Mouse (Mus musculus) c-Kit-positive CD71-positive TER-119-negative erythroid progenitor cells, embryonic 14.5 days (primary cell): ENCODE results near the gene Pde5a.

Source experiments
- DNase-seq: peaks from one replicate; pipeline ENCODE4 v3.0.0-alpha.2; 2013; ENCODE audit warnings: low read depth

Gene Pde5a

DNA sequence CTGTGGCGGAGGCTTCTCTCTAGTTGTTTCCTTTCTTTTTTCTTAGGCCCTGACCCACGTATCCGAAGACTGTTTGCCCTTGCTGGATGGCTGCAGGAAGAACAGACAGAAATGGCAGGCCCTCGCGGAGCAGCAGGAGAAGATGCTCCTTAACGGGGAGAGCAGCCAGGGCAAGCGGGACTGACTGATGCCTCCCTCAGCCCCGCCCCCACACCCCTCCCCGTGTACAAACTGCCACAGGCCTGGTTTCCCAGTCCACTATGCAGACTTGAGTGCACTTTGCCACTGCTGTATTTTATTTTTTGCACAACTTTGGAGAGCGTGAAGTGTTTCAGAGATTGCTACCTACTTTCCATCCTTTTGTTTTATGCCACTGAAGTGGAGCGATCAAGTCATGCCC, 126.4 kb downstream of the Pde5a start:
- DNase-seq, result no peak

DNA sequence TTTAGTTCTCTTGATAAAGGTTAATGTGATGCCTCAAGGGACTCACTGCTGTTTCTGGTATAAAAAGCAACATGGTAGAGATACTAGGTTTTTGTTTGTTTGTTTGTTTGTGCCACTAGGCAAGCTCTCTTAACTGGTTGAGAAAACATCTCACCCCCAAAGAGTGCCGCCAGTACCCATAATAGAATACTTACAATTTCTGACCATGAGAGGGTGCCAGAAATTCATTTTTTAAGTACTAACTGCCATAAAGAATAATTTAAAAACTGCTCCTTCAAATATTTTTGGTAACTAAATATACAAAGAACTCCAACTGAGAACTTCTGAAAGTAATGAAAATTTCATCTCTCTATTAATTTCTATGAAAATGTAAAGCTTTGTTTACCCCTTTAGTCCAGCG, 131.1 kb downstream of the Pde5a start:
- DNase-seq, result no peak

DNA sequence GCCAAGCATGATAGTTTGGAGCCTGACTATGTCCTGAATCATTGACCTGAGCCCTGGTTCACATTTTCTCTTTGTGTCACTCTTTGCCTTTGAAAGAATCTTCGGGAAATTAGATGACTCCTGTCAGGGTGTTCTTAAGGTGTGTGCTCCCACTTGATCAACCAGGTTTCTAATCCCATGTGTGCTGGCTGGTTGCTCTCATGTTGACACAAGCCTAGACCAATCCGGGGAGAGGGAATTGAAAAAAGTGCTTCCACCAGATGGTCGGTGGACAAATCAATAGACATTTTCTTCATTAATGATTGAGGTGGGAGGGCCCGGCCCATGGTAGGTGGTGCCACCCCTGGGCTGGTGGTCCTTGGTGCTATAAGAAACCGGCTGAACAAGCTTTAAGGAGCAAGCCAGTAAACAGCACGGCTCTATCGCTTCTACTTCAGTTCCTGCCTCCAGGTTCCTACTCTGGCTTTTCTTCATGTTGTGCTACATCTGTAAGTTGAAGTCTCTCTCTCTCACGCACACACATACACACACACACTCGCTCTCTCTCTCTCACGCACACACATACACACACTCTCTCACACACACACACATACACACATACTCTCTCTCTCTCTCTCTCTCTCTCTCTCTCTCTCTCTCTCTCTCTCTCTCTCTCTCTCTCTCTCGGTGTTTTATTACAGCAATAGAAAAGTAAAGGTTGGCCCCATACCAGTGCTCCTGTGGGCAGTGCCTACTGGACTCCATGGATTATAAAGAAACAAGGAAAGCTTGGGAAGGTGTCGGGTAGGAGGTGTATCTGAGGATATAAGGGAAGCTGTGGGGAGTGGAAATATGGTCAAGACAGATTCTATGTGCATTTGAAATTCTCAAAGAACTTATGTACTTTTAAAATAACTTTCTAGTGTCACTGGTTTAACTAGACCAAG, 132.1 kb downstream of the Pde5a start:
- no peak for DNase-seq

DNA sequence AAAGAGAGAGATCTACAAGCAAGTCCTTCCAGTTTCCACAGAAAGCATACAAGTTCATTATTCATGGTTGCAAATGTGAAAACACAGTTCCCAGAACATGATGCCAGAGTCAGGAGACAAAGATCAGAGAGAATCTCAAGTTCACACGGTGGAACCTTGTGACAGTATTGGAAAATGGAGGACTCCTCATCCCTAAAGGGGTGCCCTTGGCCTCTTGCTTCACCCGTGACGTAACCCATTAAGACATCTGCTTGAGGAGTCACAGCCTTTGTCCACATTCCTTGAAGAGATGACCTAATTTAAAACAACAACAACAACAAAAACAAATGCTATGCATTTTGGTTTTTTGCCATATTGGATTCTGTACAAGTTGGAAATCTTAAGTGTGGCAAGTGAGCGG, 136.3 kb downstream of the Pde5a start:
- DNase-seq, result no peak

DNA sequence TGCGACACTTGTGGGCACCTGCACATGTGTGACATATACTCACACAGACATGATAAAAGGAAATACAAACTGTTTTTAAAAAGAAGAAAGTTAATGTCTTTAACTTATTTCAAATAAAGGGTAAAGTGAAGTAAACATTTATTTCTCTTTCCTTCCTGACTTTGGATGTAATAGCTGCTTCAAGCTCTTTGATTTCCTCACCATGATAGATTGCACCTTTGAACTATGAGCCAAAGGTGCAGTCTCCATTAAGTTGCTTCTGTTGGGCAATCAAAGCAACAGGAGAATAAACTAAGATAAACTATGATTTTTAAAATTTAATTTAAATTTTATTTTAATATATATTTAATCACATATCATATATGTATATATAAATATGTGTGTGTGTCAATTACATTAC, 139.5 kb downstream of the Pde5a start:
- no peak for DNase-seq

DNA sequence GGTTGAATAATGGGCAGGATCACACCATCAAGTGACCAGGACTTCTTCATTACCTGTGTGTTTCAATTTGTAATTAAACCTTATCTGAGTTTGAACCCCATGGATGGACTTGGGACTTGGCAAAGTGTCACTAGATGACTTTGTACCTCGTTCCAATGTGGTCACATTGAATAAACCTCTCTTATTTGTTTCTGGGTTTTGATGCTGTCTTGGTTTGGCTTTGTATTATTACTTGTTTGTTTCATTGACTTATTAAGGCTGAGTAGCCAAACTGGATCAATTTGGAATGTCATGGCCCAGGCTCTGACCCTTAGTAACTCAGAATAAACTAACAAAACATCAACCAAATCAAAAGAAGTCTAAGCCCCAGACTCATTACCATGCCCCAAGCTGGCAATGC, 142.8 kb downstream of the Pde5a start:
- DNase-seq, result no peak

DNA sequence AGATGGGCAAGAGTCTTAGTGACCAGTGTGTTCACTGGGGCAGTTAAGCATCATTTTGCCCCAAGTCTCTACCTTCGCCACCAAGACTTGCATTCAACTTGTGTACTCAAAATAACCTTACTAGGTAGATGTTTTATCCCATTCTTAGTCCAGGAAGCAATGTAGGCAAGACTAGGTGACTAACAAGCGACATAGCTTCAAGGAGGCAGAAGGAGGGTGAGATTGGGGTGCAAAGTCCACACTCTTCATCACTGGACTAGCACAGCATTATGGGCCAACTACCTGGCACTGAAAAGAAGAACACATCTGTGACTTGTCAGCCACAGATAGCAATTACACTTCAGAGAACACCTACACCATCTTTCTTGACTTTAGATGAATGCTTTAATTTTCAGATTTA, 148.1 kb downstream of the Pde5a start:
- no peak for DNase-seq

DNA sequence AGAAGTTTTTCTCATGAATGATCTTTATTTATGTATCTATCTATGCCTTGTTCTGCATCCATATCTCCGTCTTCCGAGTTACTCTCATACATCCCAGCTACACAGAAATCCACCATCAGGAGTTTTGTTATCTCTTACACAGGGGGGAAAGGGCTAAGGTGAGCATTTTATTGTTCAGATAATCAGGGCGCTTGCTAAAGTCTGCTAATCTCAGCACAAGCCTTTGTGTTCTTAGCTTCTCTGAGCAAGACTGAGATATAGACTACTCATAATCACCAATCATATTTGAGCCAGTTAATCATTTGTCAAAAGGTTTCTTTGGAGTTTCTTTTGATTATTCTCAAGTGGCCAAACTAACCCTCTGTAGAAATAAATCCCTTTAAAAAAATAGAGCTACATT, 148.8 kb downstream of the Pde5a start:
- DNase-seq, result no peak

DNA sequence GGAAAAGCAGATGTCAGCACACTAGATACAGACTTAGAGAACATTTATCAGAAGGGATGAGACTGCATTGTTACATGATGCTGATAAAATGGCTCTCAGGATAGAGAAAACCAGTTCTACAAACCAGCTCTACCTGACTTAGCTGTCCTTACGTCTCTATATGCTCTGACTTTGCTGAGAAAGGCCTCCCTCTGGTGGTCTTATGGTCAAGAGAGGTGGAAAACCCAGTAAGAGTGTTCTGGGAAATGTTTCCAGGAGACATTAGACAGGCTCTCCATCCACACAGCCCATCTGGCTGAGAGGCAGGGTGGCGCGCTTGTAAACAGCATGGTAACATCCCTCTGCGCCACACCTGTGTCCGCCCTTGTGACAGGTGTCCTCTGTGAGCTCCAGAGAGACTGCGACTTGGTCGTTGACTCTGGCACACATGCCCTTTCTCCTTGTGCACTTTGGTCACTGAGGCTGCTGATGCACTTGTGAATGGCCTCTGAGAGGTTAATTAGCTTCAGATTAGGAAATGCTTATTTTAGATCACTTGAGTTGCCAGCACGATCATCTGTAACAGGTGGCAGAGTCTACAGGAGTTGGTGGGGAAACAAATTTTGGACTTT, 150.1 kb downstream of the Pde5a start:
- DNase-seq, result no peak

DNA sequence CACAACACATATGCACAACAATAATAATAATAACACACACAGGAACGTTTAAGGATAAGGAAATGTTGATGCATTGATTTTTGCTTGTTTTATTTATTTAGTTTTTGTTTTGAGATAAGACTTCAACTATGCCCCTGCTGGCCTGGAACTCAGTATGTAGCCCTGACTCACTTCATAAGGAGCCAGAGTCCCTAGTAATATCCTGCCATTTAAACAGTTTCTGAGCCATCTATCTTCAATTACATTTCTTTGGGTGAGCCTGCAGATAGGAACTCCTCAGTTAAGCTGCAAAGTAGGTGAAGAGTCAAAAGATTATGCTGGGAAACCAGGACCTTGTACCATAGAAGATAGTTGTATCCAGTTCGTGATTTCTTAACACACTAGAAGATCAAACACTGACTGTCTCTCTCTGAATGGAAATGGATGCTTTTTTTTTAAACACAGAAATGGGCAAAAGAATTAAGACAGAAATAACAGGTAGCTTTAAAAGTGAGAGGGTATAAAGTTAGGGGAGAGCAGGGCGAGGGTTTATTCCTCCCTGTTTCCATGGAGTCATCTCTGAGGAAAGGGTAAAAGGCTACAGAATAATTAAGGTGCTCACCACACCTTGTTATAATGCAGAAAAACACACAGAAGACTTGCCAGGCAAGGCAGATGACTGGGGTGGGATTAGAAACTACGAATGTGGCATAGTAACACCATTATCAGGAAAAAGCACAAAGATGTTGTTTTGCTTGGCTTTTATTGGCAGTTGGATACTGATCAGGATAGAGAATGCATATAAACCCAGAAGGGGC, 159.0 kb downstream of the Pde5a start:
- DNase-seq, result no peak

DNA sequence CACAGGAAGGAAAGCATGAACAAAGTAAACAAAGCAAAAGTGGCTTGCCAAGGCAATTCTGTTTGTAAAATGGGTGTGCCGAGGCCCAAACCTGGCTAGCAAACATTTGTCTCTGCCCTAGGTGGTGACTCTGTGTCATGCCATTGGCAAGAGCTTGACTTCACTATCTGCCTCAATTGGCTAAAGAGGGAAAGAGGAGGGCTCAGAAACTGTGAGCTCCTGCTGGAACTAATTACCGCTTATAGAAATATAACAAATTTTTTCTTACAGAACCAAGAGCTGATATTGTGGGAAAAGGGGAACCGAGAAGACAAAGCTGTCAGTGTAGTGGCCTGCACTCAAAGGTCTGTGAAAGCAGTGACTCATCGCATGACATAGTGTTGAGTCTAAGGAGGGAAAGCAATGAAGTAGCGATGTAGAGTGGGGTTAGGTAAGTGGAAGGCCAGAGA, 159.6 kb downstream of the Pde5a start:
- no peak for DNase-seq

DNA sequence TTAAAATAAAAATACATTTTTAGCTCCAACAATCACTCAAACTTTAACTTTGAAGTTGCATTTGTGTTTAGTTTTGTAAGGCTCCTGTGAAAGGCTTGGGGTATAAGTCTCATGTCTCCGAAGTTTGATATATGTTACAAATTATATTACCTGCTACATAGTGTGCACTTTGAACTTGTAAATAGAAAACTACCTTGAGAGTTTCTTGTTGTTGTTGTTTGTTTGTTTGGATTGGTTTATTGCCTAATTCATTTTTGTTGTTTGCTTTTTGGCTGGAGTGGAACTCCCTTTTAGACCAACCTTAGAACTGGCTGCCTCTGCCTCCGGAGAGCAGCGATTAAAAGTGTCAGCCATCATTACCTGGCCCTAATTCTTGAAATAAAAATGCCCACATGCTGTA, 166.0 kb downstream of the Pde5a start, which contains the start of gene Fabp2:
Fabp2 (plus strand) TSS at position 301 of the 400 bp plus-strand sequence.
- DNase-seq, result no peak

DNA sequence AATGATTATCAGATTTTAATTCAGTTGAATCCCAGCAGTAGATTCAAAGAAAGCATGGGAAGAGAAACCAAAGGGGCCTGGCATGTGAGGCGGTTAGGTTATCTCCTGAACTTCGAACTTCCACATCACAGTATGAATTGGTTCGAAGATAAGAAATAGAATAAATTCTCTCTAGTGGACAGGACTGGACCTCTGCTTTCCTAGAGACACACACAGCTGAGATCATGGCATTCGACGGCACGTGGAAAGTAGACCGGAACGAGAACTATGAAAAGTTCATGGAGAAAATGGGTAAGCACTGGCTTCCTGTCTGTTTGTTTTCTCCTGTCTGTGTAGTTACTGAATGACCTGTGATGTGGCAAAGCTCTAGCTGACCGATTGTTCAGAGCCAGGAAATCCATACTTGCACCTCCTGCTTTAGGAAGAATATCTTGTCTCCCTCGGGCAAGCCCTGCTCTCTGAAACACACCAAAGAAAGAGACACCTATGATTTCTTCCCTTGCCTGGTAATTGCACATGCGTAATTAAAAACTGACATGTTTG, 166.5 kb downstream of the Pde5a start:
- DNase-seq, result no peak

DNA sequence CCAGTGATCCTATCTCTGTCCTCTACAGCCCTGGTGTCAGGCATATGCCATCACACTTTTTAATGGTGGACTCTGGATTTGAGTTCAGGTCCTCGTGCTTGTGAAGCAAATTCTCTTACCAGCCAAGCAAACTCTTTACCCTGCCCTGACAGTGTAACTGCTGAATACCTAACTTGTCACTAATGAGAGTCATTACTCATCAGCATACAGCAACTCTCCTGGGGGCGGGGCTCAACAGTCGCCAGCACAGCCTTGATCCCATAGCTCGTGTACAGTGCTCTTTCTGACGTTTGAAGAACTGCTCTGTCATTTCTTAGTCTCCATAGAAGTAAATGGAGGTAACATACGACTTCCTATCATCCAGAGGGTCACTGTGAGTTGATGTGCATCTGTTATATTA, 169.5 kb downstream of the Pde5a start:
- DNase-seq, result no peak

DNA sequence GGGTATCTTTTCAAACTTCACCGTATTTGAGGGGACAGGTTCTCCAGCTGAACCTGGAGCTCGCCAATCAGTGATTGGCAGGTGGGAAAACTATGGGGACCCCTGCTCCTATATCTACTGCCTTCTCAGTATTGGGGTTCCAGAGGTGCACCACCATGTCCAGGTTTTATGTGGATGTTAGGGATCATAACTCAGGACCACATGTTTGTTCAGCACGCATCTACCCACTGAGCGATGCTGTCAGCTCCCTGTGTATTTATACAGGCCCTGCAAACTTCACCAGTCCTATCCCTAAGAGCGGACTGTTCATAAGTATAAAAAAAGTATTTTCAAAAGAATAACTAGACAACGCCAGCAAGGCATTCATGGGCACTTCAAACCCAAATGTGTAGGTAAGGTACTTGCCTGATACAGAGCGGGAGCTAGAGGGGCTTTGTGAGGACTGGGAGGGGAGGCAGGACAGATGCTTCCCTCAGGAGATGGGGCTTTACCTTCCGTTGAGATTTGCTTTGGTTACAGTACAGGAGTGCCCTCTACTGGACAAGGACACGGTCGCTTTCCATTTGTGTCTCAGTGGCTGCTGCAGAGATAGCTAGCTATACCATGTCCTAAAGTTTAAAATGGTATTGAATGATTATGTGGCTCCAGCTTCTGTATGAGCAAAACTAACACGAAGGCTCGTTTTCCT, 175.1 kb downstream of the Pde5a start:
- no peak for DNase-seq

DNA sequence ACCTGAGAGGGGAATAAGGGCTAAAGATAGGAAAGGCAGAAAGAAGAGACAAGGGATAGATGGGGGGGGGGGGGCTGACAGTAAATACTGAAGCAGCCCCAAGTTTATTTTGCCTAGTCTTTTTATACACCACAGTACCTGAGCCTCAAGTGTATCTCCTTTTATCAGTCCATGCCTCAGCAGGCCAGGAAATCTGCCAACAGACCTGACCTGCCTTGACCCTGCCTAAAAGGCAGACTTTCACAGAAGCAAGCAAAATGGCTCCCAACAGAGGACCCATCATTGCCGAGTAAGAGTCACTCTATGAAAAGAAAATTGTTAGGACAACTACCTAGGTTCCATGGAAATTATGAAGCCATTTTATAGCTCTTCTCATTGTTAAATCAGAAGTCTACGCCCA, 179.1 kb downstream of the Pde5a start:
- DNase-seq, result no peak
